Mouse (Mus musculus) neural tube, embryonic 13.5 days (tissue): Measurements from ENCODE around the gene Zmynd8. TPM values are rescaled to one million over a fixed set of nuclear protein-coding genes. Genes with fewer than 3 reads are reported as not detected.

Experiments
- ATAC-seq: fragments of 200-750 bp; cut with Nextera tagmentation; 2 replicates; pipeline ENCODE4 v1.8.0; 2017; ENCODE audit warnings: low read depth, mild to moderate bottlenecking, moderate TSS enrichment, moderate library complexity
- H3K27ac ChIP-seq: fragments of 300-500 bp; sonication (generic); replicated peaks from 2 replicates; pipeline ENCODE4 v1.5.1; 2015; ENCODE audit warnings: moderate library complexity, mild to moderate bottlenecking, inconsistent platforms
- H3K27me3 ChIP-seq: fragments of 300-500 bp; sonication (generic); 2 replicates; pipeline ENCODE4 v1.6.1; 2015; ENCODE audit warnings: mild to moderate bottlenecking, inconsistent platforms
- H3K36me3 ChIP-seq: fragments of 300-500 bp; sonication (generic); 2 replicates; pipeline ENCODE4 v1.6.1; 2015; ENCODE audit warnings: mild to moderate bottlenecking, inconsistent platforms
- H3K4me1 ChIP-seq: fragments of 300-500 bp; sonication (generic); replicated peaks from 2 replicates; pipeline ENCODE4 v1.6.1; 2015; ENCODE audit warnings: inconsistent platforms
- H3K4me2 ChIP-seq: fragments of 300-500 bp; sonication (generic); 2 replicates; pipeline ENCODE4 v1.6.1; 2015; ENCODE audit warnings: inconsistent platforms, mild to moderate bottlenecking, moderate library complexity
- H3K4me3 ChIP-seq: fragments of 300-500 bp; sonication (generic); 2 replicates; pipeline ENCODE4 v1.5.1; 2015; ENCODE audit warnings: mild to moderate bottlenecking, inconsistent platforms
- H3K9ac ChIP-seq: fragments of 300-500 bp; sonication (generic); 2 replicates; pipeline ENCODE4 v1.6.1; 2015; ENCODE audit warnings: moderate library complexity, mild to moderate bottlenecking, inconsistent platforms
- H3K9me3 ChIP-seq: fragments of 300-500 bp; sonication (generic); 2 replicates; pipeline ENCODE4 v1.6.1; 2016; ENCODE audit warnings: inconsistent platforms
- WGBS: fragments of 180-500 bp; shearing (Covaris S2); methylation state at CpG from one replicate; pipeline ENCODE4 v1.1.7; 2015; 5-methylcytosine and 5-hydroxymethylcytosine counted together
- microRNA-seq: library from miRNA; unstranded; fragments of <30 nt; microRNA quantifications from one replicate; pipeline ENCODE4, GENCODE M21; 2016
- polyA plus RNA-seq: library from polyadenylated mRNA; unstranded; fragments of >200 nt; fragmentation: Nextera tagmentation; extraction: Ambion mirVana; gene quantifications from 2 replicates; pipeline ENCODE4 v1.2.1, GENCODE M21; 2015

Zmynd8 gene
- polyA plus RNA-seq, 1 experiment from 2014 or later: 69.0 TPM

DNA sequence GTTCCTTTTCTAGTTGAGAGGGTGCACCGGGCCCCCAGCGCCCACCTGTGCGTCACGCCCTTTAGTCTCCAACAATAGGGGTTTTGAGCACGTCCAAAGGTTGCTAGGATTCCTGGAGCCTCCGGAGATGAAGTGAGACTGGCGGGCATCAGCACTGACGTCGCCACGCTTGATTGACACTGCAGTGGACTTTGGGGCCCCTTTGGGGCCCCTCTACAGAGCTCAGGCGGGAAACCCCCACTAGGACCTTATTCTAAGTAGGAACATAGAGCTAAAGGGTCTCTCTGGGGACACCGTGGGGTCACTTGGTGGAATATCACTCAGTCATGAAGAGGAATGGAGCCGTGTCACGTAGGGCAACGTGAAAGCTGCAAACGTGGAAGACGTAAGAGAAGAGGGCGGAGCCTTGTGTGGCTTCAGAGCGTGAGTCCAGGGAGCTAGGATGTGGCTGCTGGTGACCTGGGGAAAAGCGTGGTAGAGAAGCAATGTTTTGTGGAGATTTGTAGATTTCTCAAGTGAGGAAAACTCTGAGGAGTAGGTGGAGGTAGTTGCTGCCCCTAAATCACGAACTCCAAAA lies 156.5 kb downstream of the Zmynd8 start:
- H3K9ac ChIP-seq: no peak overlapping the region
- H3K4me3 ChIP-seq: no peak overlapping the region
- ATAC-seq: no peak
- 26% methylated on average over 21 of the region's 21 CpGs for WGBS
- H3K4me1 ChIP-seq: peaks cover 31% of the 10 kb centered on the region
- H3K27me3 ChIP-seq: peaks cover 5% of the 10 kb centered on the region
- H3K4me2 ChIP-seq: no peak overlapping the region
- no peaks in the 10 kb centered on the region for H3K36me3 ChIP-seq
- H3K9me3 ChIP-seq: no peaks in the 10 kb centered on the region
- no peak overlapping the region for H3K27ac ChIP-seq

GRCm38 (mm10) chr2:165741526-165742050 lies 157.2 kb downstream of the Zmynd8 start:
- no peak overlapping the region for H3K4me3 ChIP-seq
- H3K36me3 ChIP-seq: no peaks in the 10 kb centered on the region
- no peak overlapping the region for H3K4me2 ChIP-seq
- ATAC-seq: no peak
- no peak overlapping the region for H3K27ac ChIP-seq
- H3K4me1 ChIP-seq: peaks cover 31% of the 10 kb centered on the region
- H3K9me3 ChIP-seq: no peaks in the 10 kb centered on the region
- H3K9ac ChIP-seq: no peak overlapping the region
- 22% methylated on average over 11 of the region's 11 CpGs for WGBS
- peaks cover 5% of the 10 kb centered on the region for H3K27me3 ChIP-seq

- Histone ChIP-seq H3K27me3 (peaks cover 5% of the 10 kb centered on the region), H3K4me3 (no peak overlapping the region), H3K9me3 (no peaks in the 10 kb centered on the region), H3K4me2 (no peak overlapping the region), H3K4me1 (peaks cover 31% of the 10 kb centered on the region), H3K36me3 (no peaks in the 10 kb centered on the region), H3K9ac (peak overlapping the region; percentile 31; the same call in 1 of the 2 replicates), H3K27ac (peak overlapping the region; percentile 61)
- ATAC-seq: no peak
- 18% methylated on average over 9 of the region's 9 CpGs for WGBS
Measured at GRCm38 (mm10) chr2:165740982-165741381, 157.8 kb downstream of the Zmynd8 start.

- Histone ChIP-seq H3K36me3 (no peaks in the 10 kb centered on the region), H3K4me2 (no peak overlapping the region), H3K9me3 (no peaks in the 10 kb centered on the region), H3K27me3 (peaks cover 5% of the 10 kb centered on the region), H3K4me3 (no peak overlapping the region), H3K27ac (no peak overlapping the region), H3K4me1 (peaks cover 26% of the 10 kb centered on the region), H3K9ac (no peak overlapping the region)
- no peak for ATAC-seq
- WGBS: 41% methylated on average over 5 of the region's 5 CpGs
Measured at GRCm38 (mm10) chr2:165740381-165740780, 158.4 kb downstream of the Zmynd8 start.

DNA sequence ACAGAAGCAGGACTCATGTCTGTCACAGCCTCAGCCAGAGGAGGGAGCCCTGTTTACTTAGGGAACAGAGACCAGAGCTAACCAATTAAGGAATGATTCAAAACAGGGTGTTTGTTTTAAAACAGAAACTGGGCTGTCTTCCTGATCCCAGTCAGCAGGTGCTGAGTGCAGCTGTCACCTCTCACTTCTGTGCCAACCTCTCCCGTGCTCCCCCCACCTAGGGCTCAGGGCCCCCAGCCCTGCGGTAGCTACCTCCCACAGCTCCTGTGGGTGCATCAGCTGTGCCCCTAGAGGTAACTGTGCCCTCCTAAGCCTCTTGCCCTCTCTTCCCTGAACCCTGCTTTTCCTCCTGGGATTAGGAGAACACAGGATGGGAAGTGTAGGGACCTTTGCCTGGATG lies 162.5 kb downstream of the Zmynd8 start:
- 72% methylated on average over 2 of the region's 2 CpGs for WGBS
- no peaks in the 10 kb centered on the region for H3K36me3 ChIP-seq
- H3K9ac ChIP-seq: no peak overlapping the region
- no peak overlapping the region for H3K4me2 ChIP-seq
- H3K27ac ChIP-seq: no peak overlapping the region
- no peak overlapping the region for H3K4me3 ChIP-seq
- no peaks in the 10 kb centered on the region for H3K9me3 ChIP-seq
- H3K4me1 ChIP-seq: peaks cover 23% of the 10 kb centered on the region
- no peaks in the 10 kb centered on the region for H3K27me3 ChIP-seq
- no peak for ATAC-seq

Small RNAs within 50 kb of the gene (microRNA-seq; reads per million reads assigned to microRNA genes)
- not detected for gene Gm22692

Other genes starting within 250 kb of the Zmynd8 start
- gene Ncoa3, start 93.6 kb upstream of the Zmynd8 start, polyA plus RNA-seq: 12.6 and 14.9 TPM in 2 replicates